Mouse (Mus musculus): ENCODE measurements around the gene Erbb4. TPM values are rescaled to one million over a fixed set of nuclear protein-coding genes. Genes with fewer than 3 reads are reported as not detected.

Erbb4 gene
- total RNA-seq, 1 experiment from 2014 or later: not detected

DNA sequence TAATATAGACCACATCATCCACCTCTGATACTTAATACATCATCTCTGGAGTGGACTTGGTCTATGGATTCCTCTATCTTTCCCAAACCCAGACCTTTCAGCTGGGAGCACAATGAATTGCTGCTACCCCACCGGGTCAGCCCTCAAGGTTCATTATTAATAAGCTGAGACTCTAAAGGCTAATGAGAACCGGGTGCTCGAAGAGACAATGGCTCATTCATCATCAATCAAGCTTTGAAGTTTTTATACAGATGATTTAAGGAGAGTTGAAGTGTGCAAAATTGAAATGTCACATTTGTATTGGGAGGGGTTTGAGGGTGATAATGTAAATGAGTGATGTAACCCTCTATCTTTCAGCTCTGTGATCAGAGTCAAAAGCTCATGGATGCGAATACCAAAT, 706.7 kb downstream of the Erbb4 start:
- ATAC-seq (replicated peaks in 1 of 2; ENCODE audit: insufficient read depth in 1 of 2, low FRiP score in 2 of 2, low TSS enrichment in 1 of 2, low read depth in 1 of 2, poor library complexity in 2 of 2, severe bottlenecking in 2 of 2): no peak

DNA sequence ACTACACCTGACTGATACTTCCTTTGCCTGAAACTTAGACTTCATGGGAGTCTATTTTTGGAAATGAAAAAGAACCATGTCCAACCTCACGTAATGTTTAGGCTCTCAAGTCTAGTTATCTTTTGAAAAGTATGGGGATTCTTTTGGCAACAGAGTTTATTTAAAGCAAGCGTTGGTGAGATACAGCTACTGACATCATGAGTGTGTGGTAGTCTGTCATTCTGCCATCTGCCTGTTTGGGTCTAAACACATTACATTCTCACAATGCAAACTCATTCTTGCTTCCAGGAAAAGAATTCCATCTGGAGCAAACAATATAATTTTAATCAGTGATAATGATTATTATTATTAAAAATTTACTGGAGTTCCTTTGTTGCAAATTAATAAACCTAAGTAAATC, 736.3 kb downstream of the Erbb4 start:
- no peak for ATAC-seq (replicated peaks in 1 of 2; ENCODE audit: insufficient read depth in 1 of 2, low FRiP score in 2 of 2, low TSS enrichment in 1 of 2, low read depth in 1 of 2, poor library complexity in 2 of 2, severe bottlenecking in 2 of 2)

DNA sequence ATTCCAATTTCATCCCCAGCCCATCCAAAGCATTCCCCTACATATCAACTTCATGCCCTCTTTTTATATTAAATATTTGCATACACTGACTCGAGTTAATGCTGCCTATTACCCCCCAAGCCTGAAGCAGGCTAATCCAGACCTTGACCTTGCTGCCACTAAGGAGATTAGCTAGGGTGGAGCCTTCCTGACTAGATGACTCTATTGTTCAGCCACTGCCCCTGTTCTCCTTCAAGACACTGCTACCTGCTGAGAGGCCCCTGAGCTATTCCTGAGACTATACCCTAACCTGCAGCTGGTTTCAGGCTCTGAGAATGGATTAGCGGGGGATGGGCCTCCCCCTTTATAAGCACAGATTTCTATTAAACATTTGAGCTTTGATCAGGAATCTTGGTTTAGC, 774.1 kb downstream of the Erbb4 start:
- no peak for ATAC-seq (replicated peaks in 1 of 2; ENCODE audit: insufficient read depth in 1 of 2, low FRiP score in 2 of 2, low TSS enrichment in 1 of 2, low read depth in 1 of 2, poor library complexity in 2 of 2, severe bottlenecking in 2 of 2)

DNA sequence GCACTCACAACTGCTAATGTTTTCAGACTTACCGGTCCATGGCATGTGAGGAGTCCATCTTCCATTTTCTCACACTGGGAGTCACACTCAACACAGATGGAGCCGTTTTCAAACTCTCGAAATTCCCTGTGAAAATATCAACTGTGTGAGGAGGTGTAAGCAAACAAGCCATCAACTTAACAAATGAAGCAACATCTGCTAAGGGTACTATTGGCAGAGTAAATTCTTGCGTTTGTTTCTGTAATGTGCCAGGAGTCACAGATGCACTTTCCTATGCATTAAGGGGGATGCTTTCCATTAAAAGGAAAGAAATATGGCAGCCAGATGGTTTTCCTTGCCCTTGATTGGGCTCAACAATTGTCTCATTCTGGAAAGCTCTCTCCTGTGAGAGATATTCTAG, 802.0 kb downstream of the Erbb4 start:
- no peak for ATAC-seq (replicated peaks in 1 of 2; ENCODE audit: insufficient read depth in 1 of 2, low FRiP score in 2 of 2, low TSS enrichment in 1 of 2, low read depth in 1 of 2, poor library complexity in 2 of 2, severe bottlenecking in 2 of 2)

DNA sequence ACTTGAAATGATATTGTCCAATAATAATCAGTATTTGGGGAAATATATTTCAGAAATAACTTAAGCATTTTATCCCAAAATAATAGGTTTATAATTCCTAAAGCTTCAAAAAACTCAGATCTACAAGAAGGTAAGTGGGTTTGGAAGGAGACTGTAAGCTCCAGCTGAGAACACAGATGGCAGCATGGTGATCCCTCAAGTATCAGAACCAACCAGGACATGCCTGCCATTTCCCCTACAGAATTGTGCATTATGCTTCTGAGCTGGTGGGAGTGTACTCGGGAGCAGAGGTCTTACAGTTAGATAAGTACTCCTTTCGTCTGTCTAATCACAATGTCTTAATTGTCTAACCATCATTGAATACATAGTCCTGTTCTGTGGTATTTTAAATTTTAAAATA, 823.4 kb downstream of the Erbb4 start:
- ATAC-seq (replicated peaks in 1 of 2; ENCODE audit: insufficient read depth in 1 of 2, low FRiP score in 2 of 2, low TSS enrichment in 1 of 2, low read depth in 1 of 2, poor library complexity in 2 of 2, severe bottlenecking in 2 of 2): no peak

DNA sequence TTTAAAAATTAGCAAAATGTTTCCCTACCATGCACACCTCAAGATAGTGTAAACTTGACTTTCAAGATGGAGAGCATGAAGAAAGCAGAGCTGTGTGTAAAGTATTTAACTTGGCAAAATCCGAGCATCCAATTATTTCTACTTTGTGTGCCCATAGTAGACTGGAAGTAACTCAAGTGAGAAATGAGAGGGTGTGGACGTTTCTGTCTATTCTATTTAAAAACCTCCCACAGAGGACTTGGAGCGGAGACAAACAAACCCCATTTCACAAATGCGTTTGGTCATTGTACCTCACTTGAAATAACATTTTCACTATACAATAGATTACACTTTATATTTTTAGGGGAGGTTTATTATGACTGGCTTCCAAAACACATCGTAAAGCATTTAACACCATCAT, 832.0 kb downstream of the Erbb4 start:
- no peak for ATAC-seq (replicated peaks in 1 of 2; ENCODE audit: insufficient read depth in 1 of 2, low FRiP score in 2 of 2, low TSS enrichment in 1 of 2, low read depth in 1 of 2, poor library complexity in 2 of 2, severe bottlenecking in 2 of 2)

DNA sequence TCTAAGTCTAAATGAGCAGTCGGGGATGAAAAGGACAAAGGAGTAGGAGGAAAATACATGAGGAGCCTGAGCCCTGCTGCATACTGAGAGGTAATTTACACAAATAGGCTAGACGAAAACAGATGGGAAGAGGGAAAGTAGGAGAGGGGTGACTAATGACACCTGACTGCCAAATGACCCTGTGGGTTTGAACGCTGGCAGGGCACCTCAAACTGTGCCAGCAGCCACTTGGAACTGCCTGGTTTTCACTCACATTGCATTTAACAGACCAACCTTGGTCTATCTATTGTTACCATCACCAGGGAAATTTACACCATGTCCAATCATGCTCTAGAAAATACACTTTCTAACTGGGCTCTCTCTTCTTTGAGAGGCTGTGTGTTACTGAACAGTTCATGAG, 929.3 kb downstream of the Erbb4 start:
- ATAC-seq (replicated peaks in 1 of 2; ENCODE audit: insufficient read depth in 1 of 2, low FRiP score in 2 of 2, low TSS enrichment in 1 of 2, low read depth in 1 of 2, poor library complexity in 2 of 2, severe bottlenecking in 2 of 2): no peak

DNA sequence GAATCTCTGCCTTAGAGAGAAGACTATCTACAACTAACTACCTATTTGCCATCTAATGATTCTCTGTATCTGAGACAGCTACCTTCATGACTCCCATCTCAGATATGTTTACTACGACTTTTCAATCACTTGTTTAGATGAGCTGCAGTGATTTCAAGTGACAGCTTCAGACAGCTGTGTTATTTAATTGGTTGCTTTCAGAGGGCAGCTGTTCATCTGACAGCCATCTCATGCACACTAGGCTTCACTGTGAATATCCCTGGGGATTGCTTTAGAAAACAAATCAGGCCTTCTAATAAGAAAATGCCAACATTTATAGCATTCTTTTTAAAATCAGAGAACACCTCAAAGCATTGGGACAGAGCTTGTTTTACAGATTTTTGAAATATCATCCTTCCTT, 952.6 kb downstream of the Erbb4 start:
- no peak for ATAC-seq (replicated peaks in 1 of 2; ENCODE audit: insufficient read depth in 1 of 2, low FRiP score in 2 of 2, low TSS enrichment in 1 of 2, low read depth in 1 of 2, poor library complexity in 2 of 2, severe bottlenecking in 2 of 2)

DNA sequence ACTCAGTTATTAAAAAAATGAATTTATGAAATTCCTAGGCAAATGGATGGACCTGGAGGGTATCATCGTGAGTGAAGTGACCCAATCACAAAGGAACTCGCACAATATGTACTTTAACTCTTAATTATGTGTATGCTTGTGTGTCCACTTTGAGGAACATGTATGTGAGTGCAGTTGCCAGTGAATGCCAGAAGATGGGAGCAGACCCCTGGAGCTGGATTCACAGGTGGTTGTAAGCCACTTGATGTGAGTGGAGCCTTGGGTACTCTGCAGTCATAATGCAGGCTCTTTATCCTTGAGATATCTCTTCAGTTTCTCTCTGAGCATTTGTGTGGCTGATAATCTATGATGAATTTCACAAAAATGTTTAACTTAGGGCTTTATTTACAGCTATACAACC, 957.3 kb downstream of the Erbb4 start:
- ATAC-seq (replicated peaks in 1 of 2; ENCODE audit: insufficient read depth in 1 of 2, low FRiP score in 2 of 2, low TSS enrichment in 1 of 2, low read depth in 1 of 2, poor library complexity in 2 of 2, severe bottlenecking in 2 of 2): no peak

DNA sequence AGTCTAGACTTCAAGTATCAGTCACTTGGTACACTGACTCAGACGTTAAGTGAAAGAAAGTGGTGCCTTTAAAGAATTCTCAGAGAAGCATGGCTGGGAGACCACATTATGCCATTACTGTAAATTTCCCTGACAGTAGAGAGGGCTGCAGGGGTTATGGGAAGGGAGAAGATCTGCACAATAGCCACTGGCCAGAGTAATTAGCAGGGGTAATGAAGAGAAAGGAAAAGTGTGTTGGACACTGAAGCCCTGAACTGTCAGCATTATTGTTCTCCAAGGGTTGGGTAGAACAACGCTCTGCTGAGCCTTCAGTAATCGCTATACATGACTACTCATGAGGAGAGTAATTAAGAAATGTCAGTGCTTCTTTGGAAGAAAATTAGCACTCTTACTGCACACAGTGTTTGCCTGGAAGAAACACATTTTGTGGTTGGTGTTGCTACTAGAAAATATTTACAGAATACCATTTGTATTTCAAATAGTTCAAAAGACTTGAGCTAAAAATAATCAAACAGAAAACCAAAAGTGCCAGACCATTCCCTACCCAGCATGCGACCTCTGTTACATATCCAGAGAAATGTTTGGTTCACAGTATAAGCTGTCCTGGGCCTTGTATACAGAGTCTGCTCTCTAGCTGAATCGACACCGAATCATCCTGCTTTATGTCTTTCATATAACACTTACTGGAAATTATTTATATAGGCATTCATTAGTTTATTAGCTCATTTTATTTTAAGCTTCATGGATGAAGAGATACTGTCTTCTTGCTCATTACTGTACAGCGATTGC, 965.1 kb downstream of the Erbb4 start:
- no peak for ATAC-seq (replicated peaks in 1 of 2; ENCODE audit: insufficient read depth in 1 of 2, low FRiP score in 2 of 2, low TSS enrichment in 1 of 2, low read depth in 1 of 2, poor library complexity in 2 of 2, severe bottlenecking in 2 of 2)

DNA sequence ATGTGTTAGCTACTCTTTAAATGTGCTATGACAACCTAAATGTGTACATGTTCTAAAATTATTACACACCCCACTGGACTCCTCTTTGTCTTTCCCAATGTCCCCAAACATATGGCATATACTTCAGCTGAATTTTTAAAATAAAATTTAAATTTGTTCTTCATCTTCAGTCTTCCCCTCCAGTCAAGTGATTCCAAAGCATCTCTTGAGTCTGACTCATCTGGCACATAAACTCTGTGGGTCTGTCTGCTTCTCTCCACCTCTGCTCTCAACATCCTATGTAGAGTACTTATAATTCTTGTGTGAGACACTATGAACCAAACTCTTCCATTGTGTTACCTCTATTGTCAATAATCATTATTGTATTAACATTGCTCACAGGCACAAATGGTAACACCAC, 972.9 kb downstream of the Erbb4 start:
- ATAC-seq (replicated peaks in 1 of 2; ENCODE audit: insufficient read depth in 1 of 2, low FRiP score in 2 of 2, low TSS enrichment in 1 of 2, low read depth in 1 of 2, poor library complexity in 2 of 2, severe bottlenecking in 2 of 2): no peak

DNA sequence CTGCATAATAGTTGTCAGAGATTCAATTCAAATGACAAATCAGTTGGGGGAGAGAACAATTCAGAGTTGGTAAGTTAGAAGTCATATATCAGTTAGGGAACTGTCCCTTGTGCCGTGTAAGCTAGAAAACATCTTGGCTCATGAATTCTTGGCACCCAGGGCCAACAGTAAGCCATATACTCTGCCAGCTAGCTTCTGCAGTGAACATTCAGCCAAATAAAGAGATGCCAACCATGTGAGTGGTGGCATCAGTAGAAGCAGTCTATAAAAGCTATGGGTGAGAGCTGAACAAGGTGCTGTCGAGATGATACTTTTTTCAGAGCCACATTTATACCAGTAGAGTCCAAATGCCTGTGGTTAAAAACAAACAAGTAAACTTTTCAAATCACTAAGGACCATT, 973.4 kb downstream of the Erbb4 start:
- no peak for ATAC-seq (replicated peaks in 1 of 2; ENCODE audit: insufficient read depth in 1 of 2, low FRiP score in 2 of 2, low TSS enrichment in 1 of 2, low read depth in 1 of 2, poor library complexity in 2 of 2, severe bottlenecking in 2 of 2)

DNA sequence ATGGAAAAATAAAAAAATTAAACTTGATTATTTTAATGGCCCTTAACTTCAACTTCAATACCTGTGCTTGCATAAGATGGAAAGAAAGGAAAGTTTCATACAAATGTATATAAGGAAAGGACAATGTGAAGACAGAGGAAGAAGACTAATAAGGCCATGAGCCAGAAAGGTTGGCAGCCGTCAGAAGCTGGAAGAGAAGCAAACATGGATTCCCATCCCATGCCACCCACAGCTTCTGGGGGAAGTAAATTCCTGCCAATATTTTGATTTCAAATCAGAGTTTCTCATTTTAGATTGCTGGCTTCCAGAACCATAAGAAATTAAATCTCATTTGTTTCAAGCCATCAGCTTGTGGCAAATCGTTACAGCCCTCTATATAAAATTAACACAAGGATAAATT, 984.3 kb downstream of the Erbb4 start:
- no peak for ATAC-seq (replicated peaks in 1 of 2; ENCODE audit: insufficient read depth in 1 of 2, low FRiP score in 2 of 2, low TSS enrichment in 1 of 2, low read depth in 1 of 2, poor library complexity in 2 of 2, severe bottlenecking in 2 of 2)

DNA sequence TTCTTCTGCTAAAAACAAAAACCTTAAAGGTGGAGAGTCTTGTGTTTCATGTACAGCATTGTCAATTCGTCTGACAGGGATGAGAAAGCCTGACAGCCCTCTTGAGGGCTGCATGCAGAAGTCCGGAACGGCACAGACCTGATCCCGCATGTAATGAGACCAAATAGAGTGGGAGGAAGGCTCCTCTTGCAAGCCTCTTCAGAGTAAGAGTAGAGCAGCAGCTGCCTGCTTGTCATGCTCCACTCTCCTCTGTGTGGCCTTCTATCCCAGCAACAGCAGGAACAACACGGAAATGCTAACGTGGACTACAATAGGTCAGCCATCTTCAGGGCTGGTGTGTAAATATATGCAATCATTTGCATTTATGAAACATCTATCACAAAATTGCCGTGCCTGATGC, 987.5 kb downstream of the Erbb4 start:
- ATAC-seq (replicated peaks in 1 of 2; ENCODE audit: insufficient read depth in 1 of 2, low FRiP score in 2 of 2, low TSS enrichment in 1 of 2, low read depth in 1 of 2, poor library complexity in 2 of 2, severe bottlenecking in 2 of 2): no peak

DNA sequence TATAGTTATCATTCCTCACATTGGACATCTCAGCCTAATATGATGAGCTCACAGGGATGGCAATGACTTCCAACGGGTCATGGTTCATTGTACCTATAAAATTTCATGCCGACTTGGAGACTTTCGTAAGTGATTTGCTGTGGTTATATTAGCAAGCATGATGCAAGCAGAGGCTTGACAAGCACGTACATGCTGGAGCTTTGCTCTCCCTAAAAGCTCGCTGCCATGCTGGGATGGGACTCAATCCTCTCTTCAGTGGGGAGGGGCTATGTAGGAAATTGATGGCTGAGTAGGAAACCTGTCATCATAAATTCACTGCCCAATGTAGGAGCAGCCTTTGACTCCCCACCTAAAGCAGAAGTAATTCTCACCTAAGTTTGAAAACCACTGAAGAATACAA, 992.1 kb downstream of the Erbb4 start:
- ATAC-seq (replicated peaks in 1 of 2; ENCODE audit: insufficient read depth in 1 of 2, low FRiP score in 2 of 2, low TSS enrichment in 1 of 2, low read depth in 1 of 2, poor library complexity in 2 of 2, severe bottlenecking in 2 of 2): no peak

DNA sequence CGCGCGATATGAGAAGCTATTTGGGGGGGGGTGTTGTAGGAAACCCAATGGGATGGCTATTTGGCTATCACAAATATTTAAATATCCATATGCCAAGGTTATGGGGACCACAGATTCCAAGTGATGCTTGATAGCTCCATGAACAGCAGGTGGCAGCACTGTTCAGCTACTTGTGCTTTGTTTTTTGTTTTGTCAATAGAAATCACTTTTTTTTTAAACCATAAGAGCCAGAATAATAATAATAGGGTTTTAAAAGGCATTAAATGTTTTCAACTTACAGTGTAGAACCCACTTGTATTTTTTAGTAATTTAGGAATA, 1001.4 kb downstream of the Erbb4 start:
- no peak for ATAC-seq (replicated peaks in 1 of 2; ENCODE audit: insufficient read depth in 1 of 2, low FRiP score in 2 of 2, low TSS enrichment in 1 of 2, low read depth in 1 of 2, poor library complexity in 2 of 2, severe bottlenecking in 2 of 2)

DNA sequence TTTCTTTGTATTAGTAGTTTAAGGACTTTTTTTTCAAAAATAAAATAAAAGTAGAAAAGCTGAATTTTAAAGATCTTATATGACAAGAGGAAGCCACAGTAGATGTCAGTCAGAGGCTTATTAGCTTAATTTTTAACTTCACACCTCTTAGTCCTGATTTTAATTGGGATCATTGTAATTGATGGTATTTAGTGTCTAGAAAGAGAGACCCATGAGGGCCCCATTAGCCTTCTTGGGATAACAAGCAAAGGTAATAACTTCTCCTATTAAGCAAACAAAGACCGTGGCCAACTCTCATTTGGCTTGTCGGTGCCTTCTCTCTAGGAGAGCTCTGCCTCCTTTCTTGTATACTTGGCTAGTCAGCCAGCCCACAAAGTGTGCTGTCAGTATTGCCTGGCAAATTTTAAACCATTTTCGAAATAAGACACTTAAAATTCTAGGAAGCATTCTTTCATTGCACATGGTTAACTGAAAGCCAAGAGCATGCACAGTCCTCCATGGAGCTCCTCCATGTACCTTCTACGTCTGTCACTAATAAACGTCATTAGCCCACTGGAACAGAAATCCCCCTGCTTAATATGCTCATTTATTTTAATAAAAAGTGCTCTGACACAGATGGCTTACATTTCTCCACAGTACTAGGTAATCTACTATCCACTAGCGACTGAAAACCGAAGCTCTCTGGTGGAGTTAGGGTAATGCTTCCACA, 1001.9 kb downstream of the Erbb4 start:
- no peak for ATAC-seq (replicated peaks in 1 of 2; ENCODE audit: insufficient read depth in 1 of 2, low FRiP score in 2 of 2, low TSS enrichment in 1 of 2, low read depth in 1 of 2, poor library complexity in 2 of 2, severe bottlenecking in 2 of 2)

DNA sequence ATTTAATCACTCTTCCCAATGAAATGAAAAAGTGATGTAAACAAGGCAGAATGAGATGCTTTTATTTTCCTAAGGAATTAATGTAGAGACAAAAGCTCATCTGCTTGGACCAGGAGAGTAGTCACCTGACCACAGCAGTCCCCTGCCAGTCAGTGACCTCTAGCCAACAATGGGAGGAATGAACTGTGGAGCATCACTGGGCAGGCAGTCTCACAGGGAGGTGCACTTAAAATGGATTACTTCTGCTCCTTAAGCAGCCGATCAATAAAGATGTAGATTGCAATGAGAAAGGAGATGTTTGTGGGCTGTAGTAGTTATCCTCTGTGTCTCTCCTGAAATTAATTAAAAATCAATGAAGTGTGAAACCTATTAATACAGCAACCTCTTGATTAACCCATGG, 1018.2 kb downstream of the Erbb4 start:
- ATAC-seq (replicated peaks in 1 of 2; ENCODE audit: insufficient read depth in 1 of 2, low FRiP score in 2 of 2, low TSS enrichment in 1 of 2, low read depth in 1 of 2, poor library complexity in 2 of 2, severe bottlenecking in 2 of 2): no peak

DNA sequence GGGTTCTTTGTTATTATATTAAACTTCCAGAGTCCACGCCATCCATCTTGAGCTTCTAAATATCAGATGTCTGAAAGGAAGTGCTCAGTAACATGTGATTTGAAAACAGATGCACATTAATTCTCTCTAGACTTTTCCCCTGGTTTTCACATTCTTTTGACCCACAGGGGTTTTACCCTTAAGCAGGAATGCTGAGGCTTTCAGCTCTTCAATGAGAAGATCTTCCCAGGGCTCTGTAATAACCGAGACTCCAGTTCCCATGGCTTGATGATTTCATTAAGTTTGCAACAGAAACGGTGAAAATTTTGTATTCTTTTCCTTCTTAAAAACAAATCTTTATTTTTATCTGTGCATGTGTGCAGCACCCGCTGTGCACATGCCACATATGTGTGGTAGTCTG, 1051.4 kb downstream of the Erbb4 start:
- ATAC-seq (replicated peaks in 1 of 2; ENCODE audit: insufficient read depth in 1 of 2, low FRiP score in 2 of 2, low TSS enrichment in 1 of 2, low read depth in 1 of 2, poor library complexity in 2 of 2, severe bottlenecking in 2 of 2): no peak

All from hematopoietic stem cell, adult 5-6 weeks (primary cell).